Mouse (Mus musculus) spleen, postnatal 36 days (tissue): ENCODE results near the gene Tnrc6c.

Experiments used
- DNase-seq, 2 experiments: peaks; one replicate each; pipeline ENCODE4 v3.0.0; 2022; ENCODE audit warnings: low spot score in 2 of 2, mixed read lengths in 1 of 2

Tnrc6c gene

GRCm38 (mm10) chr11:117638386-117638785 lies 15.7 kb upstream of the Tnrc6c start:
- DNase-seq, result no peak

- DNase-seq, result no peak
Measured at GRCm38 (mm10) chr11:117638809-117639208, 15.3 kb upstream of the Tnrc6c start.

GRCm38 (mm10) chr11:117639331-117639970 lies 14.6 kb upstream of the Tnrc6c start:
- peak; percentile 23 to 30 for DNase-seq

- DNase-seq, result no peak
Measured at GRCm38 (mm10) chr11:117642181-117642580, 11.9 kb upstream of the Tnrc6c start.

GRCm38 (mm10) chr11:117643240-117643639 lies 10.8 kb upstream of the Tnrc6c start:
- no peak for DNase-seq

- no peak for DNase-seq
Measured at GRCm38 (mm10) chr11:117646786-117647185, 7.3 kb upstream of the Tnrc6c start.

- DNase-seq, result no peak
Measured at GRCm38 (mm10) chr11:117648005-117648404, 6.1 kb upstream of the Tnrc6c start.

GRCm38 (mm10) chr11:117650721-117651644 lies 3.1 kb upstream of the Tnrc6c start:
- DNase-seq, result no peak

- no peak for DNase-seq
Measured at GRCm38 (mm10) chr11:117652907-117653306, 1.2 kb upstream of the Tnrc6c start.

- DNase-seq, result peak; percentile 99
Measured at GRCm38 (mm10) chr11:117654380-117654924, 363 bp downstream of the Tnrc6c start.

GRCm38 (mm10) chr11:117654934-117655291 lies 824 bp downstream of the Tnrc6c start:
- DNase-seq, result peak in 1 of 2 experiments; percentile 29

GRCm38 (mm10) chr11:117655292-117656076 lies 1.4 kb downstream of the Tnrc6c start:
- peak; percentile 41 to 45 for DNase-seq

- DNase-seq, result no peak
Measured at GRCm38 (mm10) chr11:117656077-117656401, 1.9 kb downstream of the Tnrc6c start.

GRCm38 (mm10) chr11:117658974-117659373 lies 4.9 kb downstream of the Tnrc6c start:
- DNase-seq, result no peak

GRCm38 (mm10) chr11:117663036-117663809 lies 9.1 kb downstream of the Tnrc6c start:
- peak in 1 of 2 experiments; percentile 26 for DNase-seq

GRCm38 (mm10) chr11:117663810-117664139 lies 9.7 kb downstream of the Tnrc6c start:
- no peak for DNase-seq

- DNase-seq, result no peak
Measured at GRCm38 (mm10) chr11:117665189-117665588, 11.1 kb downstream of the Tnrc6c start.

GRCm38 (mm10) chr11:117666563-117666962 lies 12.5 kb downstream of the Tnrc6c start:
- DNase-seq, result no peak

GRCm38 (mm10) chr11:117667152-117667551 lies 13.1 kb downstream of the Tnrc6c start:
- no peak for DNase-seq

GRCm38 (mm10) chr11:117667825-117668224 lies 13.7 kb downstream of the Tnrc6c start:
- no peak for DNase-seq

GRCm38 (mm10) chr11:117671626-117672025 lies 17.5 kb downstream of the Tnrc6c start:
- no peak for DNase-seq
